Mouse (Mus musculus): ENCODE data around the gene Eif2ak4.

- TF ChIP-seq CTCF (IDR thresholded peaks at IDR 0.05; ENCODE audit: low read depth), result no peak
- no peak for TF ChIP-seq EP300 (IDR thresholded peaks at IDR 0.05; ENCODE audit: low read depth)
Measured at GRCm38 (mm10) chr2:118353916-118354403, 34.5 kb upstream of the Eif2ak4 start.

All from liver, embryonic 14.5 days (tissue).